ENCODE assay signal across 10 mouse cellular contexts in the genomic region with DNA sequence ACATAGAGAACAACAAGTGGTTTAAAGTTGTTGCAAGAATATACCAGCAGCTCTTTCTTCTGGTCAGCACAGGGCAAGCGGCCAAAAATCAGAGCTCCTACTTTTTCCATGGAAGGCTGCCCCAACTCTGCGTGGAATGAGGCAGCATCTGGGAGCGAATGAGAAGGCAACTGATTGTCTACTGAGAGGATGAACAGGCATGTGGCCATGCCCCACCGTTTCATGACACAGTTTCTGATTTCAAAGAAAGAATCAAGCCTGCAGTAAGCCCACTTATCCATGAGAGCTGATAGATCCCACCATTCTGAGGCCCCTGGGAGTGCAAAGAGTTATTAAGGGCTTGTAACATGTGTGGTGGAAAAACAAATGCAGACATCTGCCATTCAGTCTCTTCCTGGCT.
DNase-seq lines count a peak whose midpoint lies in the region; ATAC-seq lines count a peak whose summit lies in the region.
"Had no signal": no experiment of that assay in that cellular context is flagged by ENCODE, and none has a peak within 500 bp of the region (broad histone marks: within the 10 kb centered on the region; RNA-seq: fewer than 3 reads in every experiment).

No protein-coding gene starts in this region.

- no peak for ATAC-seq in intestine, embryonic 15.5 days

- H3K4me2 ChIP-seq in intestine, embryonic 15.5 days (replicated peaks), result no peak overlapping the region
- H3K4me2 ChIP-seq: liver, embryonic 13.5 days had no signal

- no peaks in the 10 kb centered on the region for H3K9me3 ChIP-seq in intestine, embryonic 15.5 days
- H3K9me3 ChIP-seq: liver, embryonic 13.5 days had no signal

- WGBS in intestine, embryonic 15.5 days, result 65% methylated on average over 4 of the region's 4 CpGs

- 0 out of 2 replicates have a peak, but pooled peaks cover 3% of the 10 kb centered on the region for H3K4me1 ChIP-seq in intestine, embryonic 15.5 days (replicated peaks)
- H3K4me1 ChIP-seq: liver, embryonic 13.5 days had no signal

- H3K9ac ChIP-seq in intestine, embryonic 15.5 days, result no peak overlapping the region
- H3K9ac ChIP-seq: liver, embryonic 13.5 days had no signal

- H3K27ac ChIP-seq in intestine, embryonic 15.5 days, result no peak overlapping the region
- H3K27ac ChIP-seq: liver, embryonic 13.5 days had no signal

- no peak overlapping the region for H3K4me3 ChIP-seq in intestine, embryonic 15.5 days (replicated peaks)
- H3K4me3 ChIP-seq: liver, embryonic 13.5 days had no signal

- H3K36me3 ChIP-seq in intestine, embryonic 15.5 days, result no peaks in the 10 kb centered on the region
- H3K36me3 ChIP-seq: liver, embryonic 13.5 days had no signal

- no peaks in the 10 kb centered on the region for H3K27me3 ChIP-seq in intestine, embryonic 15.5 days (replicated peaks)
- H3K27me3 ChIP-seq: liver, embryonic 13.5 days had no signal

- peak; percentile 20 for DNase-seq in adrenal gland, postnatal 25 days
- DNase-seq in adrenal gland, adult 8-10 months, result no peak
- DNase-seq in right cerebral cortex, postnatal 14 days, result peak; percentile 11
- DNase-seq in right cerebral cortex, adult 2 months (ENCODE audit: low spot score in 2 of 2), result no peak
- peak; percentile 74 for DNase-seq in heart, postnatal 4 days
- no peak for DNase-seq in thymus, postnatal 4 days
- DNase-seq in c-Kit-positive CD71-positive TER-119-positive erythroid progenitor cells, embryonic 14.5 days (ENCODE audit: low spot score), result no peak
- DNase-seq: cerebellum, adult 11-12 months; liver, embryonic 13.5 days had no signal

Comparison
In these comparisons a context has a peak if more than half of its experiments do, and no peak if none do; other contexts are left out.
1. DNase-seq: peak in adrenal gland, postnatal 25 days (single experiment), right cerebral cortex, postnatal 14 days (single experiment) and heart, postnatal 4 days (single experiment); none in adrenal gland, adult 8-10 months (single experiment), right cerebral cortex, adult 2 months (0 of 2), thymus, postnatal 4 days (single experiment) and c-Kit-positive CD71-positive TER-119-positive erythroid progenitor cells, embryonic 14.5 days (single experiment).